Mouse (Mus musculus): ENCODE results near the gene Fam217a. TPM values are rescaled to one million over a fixed set of nuclear protein-coding genes. Genes with fewer than 3 reads are reported as not detected.
"Not testable (repeated sequence)": the region's sequence is repeated elsewhere in the genome, so short reads cannot be mapped to it uniquely, and the experiment has no call there.

The Fam217a gene
- 0.48 and 0.52 TPM in 2 replicates for polyA plus RNA-seq (2015; fragmentation: Nextera tagmentation; extraction: Ambion mirVana)

- H3K27ac ChIP-seq, result no peak within 1 kb of the TSS
- no peaks in the 10 kb centered on the region for H3K27me3 ChIP-seq
- no peaks in the 10 kb centered on the region for H3K36me3 ChIP-seq (ENCODE audit: poor library complexity, severe bottlenecking)
- 84% methylated on average over 4 of the region's 4 CpGs for WGBS
- ATAC-seq, result no peak
- H3K9me3 ChIP-seq (replicated peaks), result no peaks in the 10 kb centered on the region
- H3K4me1 ChIP-seq, result no peaks in the 10 kb centered on the region
- no peak within 1 kb of the TSS for H3K9ac ChIP-seq
- H3K4me3 ChIP-seq, result no peak within 1 kb of the TSS
- no peak within 1 kb of the TSS for H3K4me2 ChIP-seq
These were observed at the start of gene Fam217a, which contains the start of gene 4933417A18Rik for GRCm38 (mm10) chr13:34924210-34924609. Gene Fam217a (minus strand): TSS chr13:34924310. Gene 4933417A18Rik (plus strand): TSS chr13:34924409.

- no peak for ATAC-seq
- 67% methylated on average over 1 of the region's 1 CpGs for WGBS
- no peaks in the 10 kb centered on the region for H3K9me3 ChIP-seq (replicated peaks)
These were observed 49.7 kb upstream of the Fam217a start for GRCm38 (mm10) chr13:34973770-34974169.

GRCm38 (mm10) chr13:34973149-34973548 is 49.0 kb upstream of the Fam217a start:
- Histone ChIP-seq H3K27me3 (no peaks in the 10 kb centered on the region), H3K9ac (no peak overlapping the region), H3K36me3 (ENCODE audit: poor library complexity, severe bottlenecking) (peaks cover 23% of the 10 kb centered on the region), H3K4me3 (no peak overlapping the region), H3K9me3 (replicated peaks) (no peaks in the 10 kb centered on the region), H3K27ac (no peak overlapping the region), H3K4me2 (no peak overlapping the region), H3K4me1 (no peaks in the 10 kb centered on the region)
- ATAC-seq, result no peak
- 68% methylated on average over 1 of the region's 1 CpGs for WGBS

More at GRCm38 (mm10) chr13:34973770-34974169, 49.7 kb upstream of the Fam217a start:
- Histone ChIP-seq H3K9ac (no peak overlapping the region), H3K27me3 (no peaks in the 10 kb centered on the region), H3K4me3 (no peak overlapping the region), H3K4me2 (no peak overlapping the region), H3K36me3 (ENCODE audit: poor library complexity, severe bottlenecking) (peaks cover 29% of the 10 kb centered on the region), H3K4me1 (no peaks in the 10 kb centered on the region), H3K27ac (no peak overlapping the region)

GRCm38 (mm10) chr13:34972456-34972855 is 48.3 kb upstream of the Fam217a start:
- not testable (repeated sequence) for H3K4me2 ChIP-seq; H3K27me3 ChIP-seq; H3K27ac ChIP-seq; H3K9me3 ChIP-seq (replicated peaks); H3K9ac ChIP-seq; ATAC-seq; H3K4me3 ChIP-seq; H3K4me1 ChIP-seq
- peaks cover 16% of the 10 kb centered on the region for H3K36me3 ChIP-seq (ENCODE audit: poor library complexity, severe bottlenecking)

- not testable (repeated sequence) for H3K9me3 ChIP-seq (replicated peaks); H3K4me2 ChIP-seq; H3K4me3 ChIP-seq; ATAC-seq; H3K9ac ChIP-seq; H3K36me3 ChIP-seq (ENCODE audit: poor library complexity, severe bottlenecking); H3K27ac ChIP-seq
- peaks cover 18% of the 10 kb centered on the region for H3K4me1 ChIP-seq
- WGBS, result 67% methylated on average over 9 of the region's 9 CpGs
- peaks cover 31% of the 10 kb centered on the region for H3K27me3 ChIP-seq
These were observed 41.5 kb upstream of the Fam217a start for GRCm38 (mm10) chr13:34965647-34966046.

- no peak overlapping the region for H3K27ac ChIP-seq
- no peak for ATAC-seq
- H3K4me2 ChIP-seq, result peak overlapping the region; percentile 73
- H3K4me1 ChIP-seq, result peaks cover 18% of the 10 kb centered on the region
- peak overlapping the region; percentile 42 for H3K4me3 ChIP-seq
- H3K9me3 ChIP-seq (replicated peaks), result no peaks in the 10 kb centered on the region
- no peak overlapping the region for H3K9ac ChIP-seq
- 5% methylated on average over 5 of the region's 5 CpGs for WGBS
- H3K27me3 ChIP-seq, result peaks cover 31% of the 10 kb centered on the region
- H3K36me3 ChIP-seq (ENCODE audit: poor library complexity, severe bottlenecking), result no peaks in the 10 kb centered on the region
These were observed 40.8 kb upstream of the Fam217a start for GRCm38 (mm10) chr13:34964866-34965265.

GRCm38 (mm10) chr13:34964419-34964818 is 40.3 kb upstream of the Fam217a start:
- WGBS, result 3% methylated on average over 14 of the region's 14 CpGs
- Histone ChIP-seq H3K27ac (no peak overlapping the region), H3K36me3 (ENCODE audit: poor library complexity, severe bottlenecking) (no peaks in the 10 kb centered on the region), H3K9me3 (replicated peaks) (no peaks in the 10 kb centered on the region), H3K4me1 (peaks cover 18% of the 10 kb centered on the region), H3K4me2 (peak overlapping the region; percentile 73), H3K9ac (peak overlapping the region; percentile 46; the same call in 1 of the 2 replicates), H3K4me3 (peak overlapping the region; percentile 42), H3K27me3 (peaks cover 31% of the 10 kb centered on the region)
- no peak for ATAC-seq

GRCm38 (mm10) chr13:34963511-34964397 is 39.6 kb upstream of the Fam217a start, which contains the start of gene Eci3:
Gene Eci3 (minus strand): TSS chr13:34963810.
- no peaks in the 10 kb centered on the region for H3K36me3 ChIP-seq (ENCODE audit: poor library complexity, severe bottlenecking)
- ATAC-seq, result peak; percentile 57
- peak within 1 kb of the TSS; percentile 46 for H3K9ac ChIP-seq
- H3K4me3 ChIP-seq, result peak within 1 kb of the TSS; percentile 42
- H3K4me2 ChIP-seq, result peak within 1 kb of the TSS; percentile 73
- H3K27ac ChIP-seq, result no peak within 1 kb of the TSS
- peaks cover 18% of the 10 kb centered on the region for H3K4me1 ChIP-seq
- H3K27me3 ChIP-seq, result peaks cover 31% of the 10 kb centered on the region
- WGBS, result 3% methylated on average over 32 of the region's 32 CpGs
- H3K9me3 ChIP-seq (replicated peaks), result no peaks in the 10 kb centered on the region

GRCm38 (mm10) chr13:34960996-34961770 is 37.1 kb upstream of the Fam217a start:
- WGBS, result 85% methylated on average over 4 of the region's 4 CpGs
- H3K4me3 ChIP-seq, result no peak overlapping the region
- H3K9ac ChIP-seq, result no peak overlapping the region
- H3K9me3 ChIP-seq (replicated peaks), result no peaks in the 10 kb centered on the region
- ATAC-seq, result no peak
- peaks cover 29% of the 10 kb centered on the region for H3K27me3 ChIP-seq
- no peak overlapping the region for H3K27ac ChIP-seq
- no peaks in the 10 kb centered on the region for H3K36me3 ChIP-seq (ENCODE audit: poor library complexity, severe bottlenecking)
- H3K4me2 ChIP-seq, result no peak overlapping the region
- peaks cover 18% of the 10 kb centered on the region for H3K4me1 ChIP-seq

GRCm38 (mm10) chr13:34958158-34958557 is 34.0 kb upstream of the Fam217a start:
- H3K4me1 ChIP-seq; ATAC-seq; H3K9ac ChIP-seq; H3K4me2 ChIP-seq; H3K36me3 ChIP-seq (ENCODE audit: poor library complexity, severe bottlenecking); H3K4me3 ChIP-seq; H3K27ac ChIP-seq; H3K27me3 ChIP-seq; H3K9me3 ChIP-seq (replicated peaks): not testable (repeated sequence)
- 83% methylated on average over 3 of the region's 3 CpGs for WGBS

GRCm38 (mm10) chr13:34956901-34957300 is 32.8 kb upstream of the Fam217a start:
- Histone ChIP-seq H3K27me3 (no peaks in the 10 kb centered on the region), H3K9me3 (replicated peaks) (no peaks in the 10 kb centered on the region), H3K36me3 (ENCODE audit: poor library complexity, severe bottlenecking) (no peaks in the 10 kb centered on the region), H3K27ac (no peak overlapping the region), H3K4me3 (no peak overlapping the region), H3K4me2 (no peak overlapping the region), H3K9ac (no peak overlapping the region), H3K4me1 (no peaks in the 10 kb centered on the region)
- no peak for ATAC-seq
- WGBS, result 84% methylated on average over 4 of the region's 4 CpGs

GRCm38 (mm10) chr13:34951437-34951836 is 27.3 kb upstream of the Fam217a start:
- H3K9me3 ChIP-seq (replicated peaks); H3K4me3 ChIP-seq; H3K4me2 ChIP-seq; H3K27ac ChIP-seq; H3K27me3 ChIP-seq; H3K4me1 ChIP-seq; H3K9ac ChIP-seq; H3K36me3 ChIP-seq (ENCODE audit: poor library complexity, severe bottlenecking); ATAC-seq: not testable (repeated sequence)
- 92% methylated on average over 2 of the region's 2 CpGs for WGBS
